Mouse (Mus musculus) adrenal gland, postnatal 0 days (tissue): ENCODE data around the gene Cdan1. TPM values are rescaled to one million over a fixed set of nuclear protein-coding genes. Genes with fewer than 3 reads are reported as not detected.

ENCODE experiments used
- polyA plus RNA-seq: library from polyadenylated mRNA; unstranded; fragments of >200 nt; fragmentation: Nextera tagmentation; extraction: Ambion mirVana; gene quantifications from 2 replicates; pipeline ENCODE4 v1.2.1, GENCODE M21; 2015

Gene Cdan1
- 3.2 and 4.7 TPM in 2 replicates for polyA plus RNA-seq

GRCm38 (mm10) chr2:120849449-120850423 lies at the start of gene Cdan1:
Gene Cdan1 (minus strand): TSS chr2:120850128.

GRCm38 (mm10) chr2:120850424-120851082 lies 625 bp upstream of the Cdan1 start, which contains the start of gene Ttbk2:
Gene Ttbk2 (minus strand): TSS chr2:120850604.

Other genes starting within 250 kb of the Cdan1 start
- gene Haus2, start 240.7 kb downstream of the Cdan1 start, polyA plus RNA-seq, result 23.6 and 24.8 TPM in 2 replicates
- gene Lrrc57, start 240.6 kb downstream of the Cdan1 start, polyA plus RNA-seq, result 23.2 and 33.0 TPM in 2 replicates
- 4.0 and 4.5 TPM in 2 replicates for gene Stard9, start 221.0 kb downstream of the Cdan1 start, polyA plus RNA-seq
- 1.8 and 3.7 TPM in 2 replicates for gene Ttbk2, start 476 bp upstream of the Cdan1 start, polyA plus RNA-seq
- 11.7 and 16.9 TPM in 2 replicates for gene Ubr1, start 120.6 kb upstream of the Cdan1 start, polyA plus RNA-seq
- gene Tmem62, start 126.9 kb upstream of the Cdan1 start, polyA plus RNA-seq, result 6.8 and 11.0 TPM in 2 replicates
- 44.5 and 63.5 TPM in 2 replicates for gene Ccndbp1, start 158.3 kb upstream of the Cdan1 start, polyA plus RNA-seq
- 1.6 and 5.2 TPM in 2 replicates for gene Epb42, start 186.9 kb upstream of the Cdan1 start, polyA plus RNA-seq
- 0.59 and 0.87 TPM in 2 replicates for gene Tgm5, start 235.7 kb upstream of the Cdan1 start, polyA plus RNA-seq